Mouse (Mus musculus) intestine, embryonic 14.5 days (tissue): ENCODE measurements around the gene Slit3. TPM values are rescaled to one million over a fixed set of nuclear protein-coding genes. Genes with fewer than 3 reads are reported as not detected.

ENCODE experiments used
- ATAC-seq: fragments of 200-750 bp; cut with Nextera tagmentation; replicated peaks from 2 replicates; pipeline ENCODE4 v1.8.0; 2017; ENCODE audit warnings: low read depth, moderate number of reproducible peaks, moderate TSS enrichment, moderate library complexity; ENCODE audit not compliant: low FRiP score, low TSS enrichment
- DNase-seq: peaks from one replicate; pipeline ENCODE4 v3.0.0-alpha.2; 2018; ENCODE audit warnings: low spot score
- H3K27ac ChIP-seq: fragments of 300-500 bp; sonication (generic); 2 replicates; pipeline ENCODE4 v1.5.1; 2014; ENCODE audit warnings: low read depth, mild to moderate bottlenecking, control low read depth
- H3K27me3 ChIP-seq: fragments of 300-500 bp; sonication (generic); replicated peaks from 2 replicates; pipeline ENCODE4 v1.6.1; 2014; ENCODE audit warnings: low read length, control low read depth; ENCODE audit not compliant: control insufficient read depth, insufficient read depth
- H3K36me3 ChIP-seq: fragments of 300-500 bp; sonication (generic); 2 replicates; pipeline ENCODE4 v1.6.1; 2014; ENCODE audit warnings: low read length, control low read depth; ENCODE audit not compliant: control insufficient read depth, insufficient read depth
- H3K4me1 ChIP-seq: fragments of 300-500 bp; sonication (generic); replicated peaks from 2 replicates; pipeline ENCODE4 v1.6.1; 2014; ENCODE audit warnings: low read length, control low read depth, mixed read lengths; ENCODE audit not compliant: control insufficient read depth, insufficient read depth
- H3K4me2 ChIP-seq: fragments of 300-500 bp; sonication (generic); 2 replicates; pipeline ENCODE4 v1.6.1; 2014; ENCODE audit warnings: low read length
- H3K4me3 ChIP-seq: fragments of 300-500 bp; sonication (generic); 2 replicates; pipeline ENCODE4 v1.5.1; 2014; ENCODE audit warnings: low read depth, low read length, control low read depth, mixed read lengths
- H3K9ac ChIP-seq: fragments of 300-500 bp; sonication (generic); 2 replicates; pipeline ENCODE4 v1.6.1; 2014; ENCODE audit warnings: mild to moderate bottlenecking, low read length
- H3K9me3 ChIP-seq: fragments of 300-500 bp; sonication (generic); 2 replicates; pipeline ENCODE4 v1.6.1; 2016; ENCODE audit warnings: low read length, control low read depth; ENCODE audit not compliant: control insufficient read depth
- WGBS: fragments of 180-500 bp; shearing (Covaris S2); extraction: QIAGEN DNeasy Blood & Tissue Kit; methylation state at CpG from one replicate; pipeline ENCODE4 v1.1.7; 2014; 5-methylcytosine and 5-hydroxymethylcytosine counted together
- polyA plus RNA-seq: library from polyadenylated mRNA; unstranded; fragments of >200 nt; fragmentation: Nextera tagmentation; extraction: Ambion mirVana; gene quantifications from 2 replicates; pipeline ENCODE4 v1.2.1, GENCODE M21; 2014

The Slit3 gene
- polyA plus RNA-seq, 1 experiment from 2014 or later, result 27.6 TPM

GRCm38 (mm10) chr11:35156676-35157075 is 35.7 kb downstream of the Slit3 start:
- Histone ChIP-seq H3K27me3 (no peaks in the 10 kb centered on the region), H3K27ac (no peak overlapping the region), H3K36me3 (no peaks in the 10 kb centered on the region), H3K4me1 (no peaks in the 10 kb centered on the region), H3K9me3 (no peaks in the 10 kb centered on the region), H3K4me2 (no peak overlapping the region), H3K9ac (no peak overlapping the region), H3K4me3 (no peak overlapping the region)
- 77% methylated on average over 5 of the region's 5 CpGs for WGBS
- DNase-seq (no peak), ATAC-seq (no peak)

GRCm38 (mm10) chr11:35160682-35161211 is 39.7 kb downstream of the Slit3 start:
- Histone ChIP-seq H3K4me2 (no peak overlapping the region), H3K9me3 (no peaks in the 10 kb centered on the region), H3K4me1 (no peaks in the 10 kb centered on the region), H3K4me3 (no peak overlapping the region), H3K36me3 (no peaks in the 10 kb centered on the region), H3K27ac (no peak overlapping the region), H3K27me3 (no peaks in the 10 kb centered on the region), H3K9ac (no peak overlapping the region)
- ATAC-seq (no peak), DNase-seq (no peak)
- 78% methylated on average over 4 of the region's 4 CpGs for WGBS

GRCm38 (mm10) chr11:35163396-35163795 is 42.4 kb downstream of the Slit3 start:
- H3K9me3 ChIP-seq, result no peaks in the 10 kb centered on the region
- ATAC-seq (no peak), DNase-seq (no peak)
- no peak overlapping the region for H3K4me2 ChIP-seq
- no peak overlapping the region for H3K4me3 ChIP-seq
- no peak overlapping the region for H3K9ac ChIP-seq
- H3K27ac ChIP-seq, result no peak overlapping the region
- no peaks in the 10 kb centered on the region for H3K36me3 ChIP-seq
- no peaks in the 10 kb centered on the region for H3K4me1 ChIP-seq
- WGBS, result 96% methylated on average over 3 of the region's 3 CpGs
- no peaks in the 10 kb centered on the region for H3K27me3 ChIP-seq

- no peaks in the 10 kb centered on the region for H3K27me3 ChIP-seq
- DNase-seq, result no peak
- H3K36me3 ChIP-seq, result no peaks in the 10 kb centered on the region
- ATAC-seq, result no peak
- WGBS, result 62% methylated on average over 8 of the region's 8 CpGs
- H3K4me1 ChIP-seq, result no peaks in the 10 kb centered on the region
- H3K4me2 ChIP-seq, result no peak overlapping the region
- no peak overlapping the region for H3K27ac ChIP-seq
- no peak overlapping the region for H3K9ac ChIP-seq
- no peaks in the 10 kb centered on the region for H3K9me3 ChIP-seq
- H3K4me3 ChIP-seq, result no peak overlapping the region
These were observed 46.2 kb downstream of the Slit3 start for GRCm38 (mm10) chr11:35167176-35167575.

- ATAC-seq (no peak), DNase-seq (no peak)
- Histone ChIP-seq H3K9ac (no peak overlapping the region), H3K36me3 (no peaks in the 10 kb centered on the region), H3K27me3 (no peaks in the 10 kb centered on the region), H3K27ac (no peak overlapping the region), H3K4me2 (no peak overlapping the region), H3K4me3 (no peak overlapping the region), H3K9me3 (no peaks in the 10 kb centered on the region), H3K4me1 (no peaks in the 10 kb centered on the region)
- 83% methylated on average over 6 of the region's 6 CpGs for WGBS
These were observed 50.5 kb downstream of the Slit3 start for GRCm38 (mm10) chr11:35171505-35171904.

GRCm38 (mm10) chr11:35177564-35177963 is 56.5 kb downstream of the Slit3 start:
- no peak overlapping the region for H3K27ac ChIP-seq
- no peak for DNase-seq
- no peak overlapping the region for H3K4me2 ChIP-seq
- H3K4me3 ChIP-seq, result no peak overlapping the region
- H3K9ac ChIP-seq, result no peak overlapping the region
- ATAC-seq, result no peak
- no peaks in the 10 kb centered on the region for H3K36me3 ChIP-seq
- no peaks in the 10 kb centered on the region for H3K27me3 ChIP-seq
- WGBS, result 82% methylated on average over 7 of the region's 7 CpGs
- no peaks in the 10 kb centered on the region for H3K4me1 ChIP-seq
- no peaks in the 10 kb centered on the region for H3K9me3 ChIP-seq

- no peaks in the 10 kb centered on the region for H3K9me3 ChIP-seq
- no peak overlapping the region for H3K9ac ChIP-seq
- H3K27me3 ChIP-seq, result no peaks in the 10 kb centered on the region
- no peak overlapping the region for H3K27ac ChIP-seq
- H3K36me3 ChIP-seq, result no peaks in the 10 kb centered on the region
- 41% methylated on average over 24 of the region's 24 CpGs for WGBS
- ATAC-seq (no peak), DNase-seq (no peak)
- H3K4me3 ChIP-seq, result no peak overlapping the region
- 0 out of 2 replicates have a peak overlapping the region, but pooled peaks have one; percentile 3 for H3K4me2 ChIP-seq
- H3K4me1 ChIP-seq, result no peaks in the 10 kb centered on the region
These were observed 57.3 kb downstream of the Slit3 start for GRCm38 (mm10) chr11:35178144-35178817.

- no peak for DNase-seq
These were observed 58.3 kb downstream of the Slit3 start for GRCm38 (mm10) chr11:35179305-35179704.

GRCm38 (mm10) chr11:35182887-35183286 is 61.9 kb downstream of the Slit3 start:
- H3K9me3 ChIP-seq, result no peaks in the 10 kb centered on the region
- H3K4me1 ChIP-seq, result no peaks in the 10 kb centered on the region
- 0 out of 2 replicates have a peak, but pooled peaks cover 2% of the 10 kb centered on the region for H3K36me3 ChIP-seq
- no peak overlapping the region for H3K4me2 ChIP-seq
- ATAC-seq (no peak), DNase-seq (no peak)
- H3K9ac ChIP-seq, result no peak overlapping the region
- H3K27ac ChIP-seq, result no peak overlapping the region
- WGBS, result 58% methylated on average over 5 of the region's 5 CpGs
- no peak overlapping the region for H3K4me3 ChIP-seq
- H3K27me3 ChIP-seq, result no peaks in the 10 kb centered on the region

More at GRCm38 (mm10) chr11:35179305-35179704, 58.3 kb downstream of the Slit3 start:
- 71% methylated on average over 8 of the region's 8 CpGs for WGBS
- H3K36me3 ChIP-seq, result no peaks in the 10 kb centered on the region
- no peaks in the 10 kb centered on the region for H3K27me3 ChIP-seq
- no peak overlapping the region for H3K4me2 ChIP-seq
- no peak for ATAC-seq
- no peaks in the 10 kb centered on the region for H3K4me1 ChIP-seq
- no peak overlapping the region for H3K27ac ChIP-seq
- no peak overlapping the region for H3K4me3 ChIP-seq
- H3K9ac ChIP-seq, result no peak overlapping the region
- H3K9me3 ChIP-seq, result no peaks in the 10 kb centered on the region
